Mouse (Mus musculus) liver, embryonic 14.5 days (tissue): Measurements from ENCODE around the gene Npdc1.

ENCODE experiments used
- CTCF ChIP-seq: IDR thresholded peaks from 2 replicates; pipeline ENCODE4 v1.5.1; 2016; ENCODE audit warnings: antibody characterized with exemption, low read depth, control low read depth
- EP300 ChIP-seq: IDR thresholded peaks from 2 replicates; pipeline ENCODE4 v1.6.1; 2016; ENCODE audit warnings: antibody characterized with exemption, low read depth

- TF ChIP-seq CTCF (no peak), EP300 (no peak)
Observed at GRCm38 (mm10) chr2:25430395-25431233, 31.5 kb downstream of the Npdc1 start.
